Mouse (Mus musculus) lung, postnatal 4 days (tissue): Measurements from ENCODE around the gene Ubiad1.
A peak's percentile ranks its signal among the peaks of the same experiment; 100 is the strongest.

Experiments used
- DNase-seq, 2 experiments: peaks; one replicate each; pipeline ENCODE4 v3.0.0; 2021

Ubiad1 gene

GRCm38 (mm10) chr4:148448179-148448852 lies 3.7 kb upstream of the Ubiad1 start, which contains the start of gene Mtor:
TSS of gene Mtor (plus strand) at chr4:148448611.
- peak; percentile 96 for DNase-seq

DNA sequence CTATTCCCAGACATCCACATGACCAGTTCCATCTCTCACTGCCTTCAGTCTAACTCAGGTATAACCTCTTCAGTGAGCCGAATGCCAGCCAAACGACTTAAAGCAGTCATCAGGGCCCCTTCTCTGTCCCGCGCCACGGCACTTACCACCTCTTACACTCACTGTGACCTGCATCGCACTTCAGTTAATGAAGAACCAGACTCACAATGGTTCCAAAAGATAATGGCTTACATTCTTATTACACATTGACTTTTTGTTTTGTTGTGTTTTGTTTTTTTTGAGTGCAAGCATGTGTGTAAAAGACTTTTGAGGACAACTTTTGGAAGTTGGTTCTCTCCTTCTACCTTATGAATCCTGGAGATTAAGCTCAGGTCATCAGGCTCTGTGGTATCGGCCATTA lies 2.0 kb downstream of the Ubiad1 start:
- DNase-seq, result no peak

DNA sequence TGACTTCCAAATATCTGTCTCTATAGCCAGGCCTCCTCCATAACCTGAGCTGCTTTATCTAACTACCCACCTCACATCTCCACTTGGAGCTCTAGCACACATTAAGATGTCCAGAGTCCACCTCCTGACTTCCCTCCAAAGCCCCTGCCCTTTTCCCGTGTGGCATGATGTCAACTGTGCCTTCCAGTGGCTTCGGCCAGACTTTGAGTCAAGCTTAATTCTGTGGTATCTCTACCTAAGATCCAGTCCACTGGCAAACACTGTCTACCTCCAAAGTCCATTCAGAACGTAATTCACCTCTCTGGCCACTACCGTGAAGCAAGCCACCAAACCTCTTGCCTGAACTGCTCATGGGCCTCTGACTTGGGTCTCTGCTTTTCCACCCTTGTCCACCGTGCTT lies 2.6 kb downstream of the Ubiad1 start:
- DNase-seq, result no peak

DNA sequence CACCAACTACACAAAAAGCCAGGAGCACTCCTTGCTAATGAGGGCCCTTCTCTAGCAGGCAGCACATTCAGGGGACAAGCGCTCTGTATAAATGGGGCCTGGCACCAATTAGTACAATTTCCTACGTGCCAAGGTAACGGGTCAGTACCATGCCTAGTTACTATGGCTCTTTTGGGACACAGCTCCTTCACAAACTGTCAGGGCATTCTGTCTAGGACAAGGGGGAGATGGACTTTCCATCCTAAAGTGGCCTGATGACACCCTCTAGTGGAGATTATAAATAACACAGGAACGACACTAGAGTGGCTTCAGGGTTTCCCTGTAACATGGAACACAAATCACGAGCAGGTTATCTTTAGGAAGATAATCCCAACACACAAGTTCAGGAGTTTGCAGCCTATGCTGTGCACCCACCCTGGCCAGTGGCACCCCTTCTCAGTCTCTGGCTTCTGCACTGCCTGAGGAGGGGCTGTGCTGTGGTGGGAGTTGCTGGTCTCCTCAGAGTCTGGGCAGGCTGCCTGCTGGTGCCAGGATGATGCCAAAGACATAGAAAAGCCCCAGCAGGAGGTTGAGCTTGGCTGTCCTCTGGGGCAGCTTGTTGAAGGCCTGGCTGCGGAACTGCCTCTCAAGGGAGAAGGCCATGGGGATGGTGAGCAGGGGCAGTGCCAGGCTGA lies 8.8 kb downstream of the Ubiad1 start:
- DNase-seq, result no peak

- no peak for DNase-seq
Measured at GRCm38 (mm10) chr4:148435106-148435505, 9.5 kb downstream of the Ubiad1 start.

GRCm38 (mm10) chr4:148434554-148434953 lies 10.0 kb downstream of the Ubiad1 start:
- no peak for DNase-seq

- DNase-seq, result no peak
Measured at GRCm38 (mm10) chr4:148433813-148434212, 10.8 kb downstream of the Ubiad1 start.

DNA sequence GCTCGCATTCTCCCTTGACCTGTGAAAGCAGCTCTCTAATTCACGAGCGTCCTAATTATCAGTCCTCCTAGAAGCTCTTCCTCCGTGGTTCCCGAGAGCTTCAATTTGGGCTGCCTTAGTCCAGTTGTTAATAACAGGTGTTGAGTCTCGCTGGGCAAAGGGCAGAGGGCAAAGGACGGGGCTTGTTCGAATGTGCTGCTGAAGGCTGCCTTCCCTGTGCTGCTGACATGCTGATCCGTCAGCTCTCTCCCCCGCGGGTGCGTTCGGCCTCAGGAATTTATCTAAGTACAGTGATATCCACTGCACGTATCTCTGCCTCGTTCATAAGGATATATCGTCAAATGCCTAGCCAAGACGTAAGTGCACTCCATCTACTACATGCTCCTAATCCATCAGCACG lies 11.2 kb downstream of the Ubiad1 start:
- no peak for DNase-seq

- no peak for DNase-seq
Measured at GRCm38 (mm10) chr4:148432488-148432887, 12.1 kb downstream of the Ubiad1 start.

GRCm38 (mm10) chr4:148430880-148431519 lies 13.6 kb downstream of the Ubiad1 start:
- no peak for DNase-seq

DNA sequence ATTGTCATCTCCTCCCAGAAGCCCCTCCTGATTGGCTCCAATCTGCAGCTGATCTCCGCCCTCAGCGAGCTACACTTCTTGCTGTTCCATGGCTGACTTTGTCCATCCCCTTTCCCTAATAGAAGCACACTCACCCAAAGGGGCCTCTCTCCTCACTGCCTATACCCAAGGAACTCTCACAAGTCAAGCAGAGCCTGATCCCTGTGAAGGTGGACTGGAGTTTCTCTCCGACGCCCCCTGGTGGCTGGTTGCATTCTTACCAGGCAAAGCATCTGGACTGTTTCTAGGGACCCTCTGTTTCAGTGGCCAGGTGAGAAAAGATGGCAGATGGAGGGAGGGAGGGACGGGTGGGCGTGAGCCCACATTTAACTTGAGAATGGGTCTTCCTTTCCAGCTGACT lies 14.9 kb downstream of the Ubiad1 start:
- DNase-seq, result peak; percentile 42 to 59

DNA sequence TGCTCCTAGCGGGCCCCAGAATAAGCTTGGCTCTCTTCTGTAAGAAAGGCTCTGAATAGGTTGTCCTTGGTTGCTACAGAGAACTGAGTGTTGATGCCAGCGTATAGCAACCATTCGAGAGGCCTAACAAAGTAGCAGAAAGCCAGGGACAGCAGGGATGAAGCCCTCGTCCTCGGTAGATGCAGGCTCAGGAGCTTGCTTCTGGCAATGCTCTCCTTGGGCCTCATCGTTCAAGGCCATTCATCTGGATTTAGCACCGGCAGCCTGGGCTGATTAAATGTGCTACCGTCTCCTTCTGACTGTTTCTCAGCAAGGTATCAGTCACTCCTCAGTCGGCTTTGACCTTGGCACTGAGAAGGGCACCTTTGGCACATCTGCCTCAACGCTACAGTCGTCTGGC lies 15.4 kb downstream of the Ubiad1 start:
- no peak for DNase-seq

GRCm38 (mm10) chr4:148428544-148428943 lies 16.0 kb downstream of the Ubiad1 start:
- DNase-seq, result no peak

DNA sequence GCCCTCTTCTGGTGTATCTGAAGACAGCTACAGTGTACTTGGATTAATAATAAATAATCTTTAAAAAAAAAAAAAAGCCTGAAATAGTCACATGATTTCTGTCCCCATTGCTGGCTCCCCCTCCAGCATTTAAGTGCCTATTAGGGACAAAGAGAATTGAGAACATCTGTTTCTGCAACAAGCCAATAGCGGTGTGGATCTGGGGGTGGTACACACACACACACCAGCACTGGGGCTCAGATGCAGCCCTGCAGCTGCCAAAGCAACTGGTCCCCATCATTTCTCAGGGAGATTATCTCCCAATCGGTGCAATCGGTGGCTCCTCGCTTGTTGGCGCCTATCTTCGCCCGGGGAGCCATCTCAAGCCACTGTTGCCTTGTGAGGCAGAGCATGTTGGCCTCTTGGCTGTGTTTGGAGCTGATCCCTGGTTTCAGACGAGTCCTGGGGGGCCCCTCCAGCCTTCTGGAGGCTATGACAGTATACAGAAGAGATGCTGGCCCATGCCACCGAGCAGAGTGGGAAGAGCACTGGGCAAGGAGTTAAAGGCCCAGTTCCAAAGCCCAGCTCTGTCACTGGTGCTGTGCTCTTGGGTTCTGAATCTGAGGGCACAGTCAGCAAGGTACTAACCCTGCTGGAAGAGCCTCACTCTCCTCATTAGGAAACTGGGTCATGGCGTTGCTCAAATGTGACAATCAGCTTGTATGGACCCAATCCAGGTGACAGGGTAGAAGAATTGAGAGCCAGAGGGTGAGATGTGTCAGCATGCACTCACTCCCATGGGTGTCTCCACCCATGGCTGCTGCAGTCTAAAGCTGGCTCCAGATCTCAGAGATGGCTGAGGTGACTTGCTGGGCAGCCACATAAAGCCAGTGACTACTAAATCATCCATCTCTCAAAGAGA lies 17.4 kb downstream of the Ubiad1 start:
- no peak for DNase-seq

DNA sequence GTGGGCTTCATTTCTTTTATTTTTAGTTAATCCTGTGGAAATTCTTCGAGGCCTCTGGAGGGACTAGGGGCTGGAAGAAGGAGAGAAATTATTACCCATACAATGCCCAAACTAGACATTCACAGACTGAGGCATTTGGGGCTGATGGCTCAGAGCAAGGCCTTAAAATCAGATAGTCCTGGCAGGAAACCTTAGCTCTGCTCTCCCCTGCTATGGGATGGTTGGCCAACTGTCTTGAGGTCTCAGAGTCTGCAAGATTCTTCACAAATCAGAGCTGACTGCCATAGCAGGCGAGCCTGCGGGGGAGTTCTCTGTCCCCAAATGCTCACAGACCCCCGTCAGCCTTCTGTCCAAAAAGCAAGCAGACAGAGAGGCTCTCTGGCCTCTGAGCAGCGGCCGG lies 27.0 kb downstream of the Ubiad1 start:
- DNase-seq, result no peak

- no peak for DNase-seq
Measured at GRCm38 (mm10) chr4:148417074-148417526, 27.5 kb downstream of the Ubiad1 start.

- DNase-seq, result no peak
Measured at GRCm38 (mm10) chr4:148415575-148415974, 29.0 kb downstream of the Ubiad1 start.

GRCm38 (mm10) chr4:148408256-148408975 lies 36.2 kb downstream of the Ubiad1 start:
- DNase-seq, result no peak

DNA sequence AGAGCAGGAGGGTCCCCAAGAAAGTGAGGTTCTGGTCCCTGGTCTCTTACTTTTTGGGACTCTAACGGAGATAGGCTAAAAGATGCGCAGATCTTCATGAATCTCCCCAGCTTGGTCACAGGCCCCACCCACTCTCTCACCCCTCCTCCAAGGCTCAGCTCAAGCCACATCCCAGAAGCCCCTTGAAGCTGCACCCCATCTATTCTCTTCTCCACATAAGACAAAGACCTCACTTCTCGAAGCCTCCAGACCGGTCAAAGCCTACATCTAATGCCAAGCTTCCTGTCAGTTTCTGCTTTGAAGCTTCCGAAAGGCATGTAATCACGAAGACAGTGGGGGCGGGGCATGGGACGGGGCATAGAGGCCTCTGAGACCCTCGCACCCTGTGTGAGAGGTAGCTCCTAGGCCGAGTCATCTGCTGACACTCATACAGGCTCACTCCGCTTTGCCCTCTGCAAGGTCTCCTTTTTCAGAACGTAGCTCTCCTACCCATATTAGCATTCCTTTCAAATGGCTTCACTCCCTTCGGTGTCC lies 39.2 kb downstream of the Ubiad1 start:
- no peak for DNase-seq

GRCm38 (mm10) chr4:148404748-148405147 lies 39.8 kb downstream of the Ubiad1 start:
- no peak for DNase-seq

DNA sequence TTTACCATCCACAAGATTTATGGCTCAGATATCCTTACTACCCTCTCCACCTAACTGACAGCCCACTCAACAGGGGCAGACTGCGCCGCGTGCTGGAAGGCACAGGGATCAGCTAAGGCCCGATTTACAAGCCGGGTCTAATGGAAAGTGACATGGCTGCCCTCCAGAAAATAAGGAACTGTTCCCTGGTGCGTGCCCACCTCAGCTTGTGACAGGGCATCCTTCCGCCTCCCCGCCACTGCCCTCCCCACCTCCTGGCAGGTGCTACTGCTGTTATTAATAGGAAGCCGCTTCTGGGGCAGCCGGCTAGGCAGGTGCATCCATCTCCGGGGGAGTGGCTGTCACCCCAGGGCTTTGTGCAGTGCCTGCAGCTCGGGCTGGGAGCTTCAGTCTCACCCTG lies 41.2 kb downstream of the Ubiad1 start:
- no peak for DNase-seq
